Mouse (Mus musculus): Measurements from ENCODE around the gene Itpkb. TPM values are rescaled to one million over a fixed set of nuclear protein-coding genes. Genes with fewer than 3 reads are reported as not detected.
A peak's percentile ranks its signal among the peaks of the same experiment; 100 is the strongest.

Gene Itpkb
- polyA plus RNA-seq, 1 experiment from 2014 or later: 6.9 TPM

- ATAC-seq: no peak
- no peak overlapping the region for H3K27ac ChIP-seq
- H3K9me3 ChIP-seq: no peaks in the 10 kb centered on the region
- H3K36me3 ChIP-seq: no peaks in the 10 kb centered on the region
- 0 out of 2 replicates have a peak, but pooled peaks cover 4% of the 10 kb centered on the region for H3K4me1 ChIP-seq (replicated peaks)
- WGBS: 66% methylated on average over 3 of the region's 3 CpGs
- H3K9ac ChIP-seq: no peak overlapping the region
- no peak overlapping the region for H3K4me2 ChIP-seq (replicated peaks)
- no peaks in the 10 kb centered on the region for H3K27me3 ChIP-seq (replicated peaks)
- H3K4me3 ChIP-seq (replicated peaks): no peak overlapping the region
Observed at GRCm38 (mm10) chr1:180444411-180444810, 114.1 kb downstream of the Itpkb start.

GRCm38 (mm10) chr1:180449641-180450040 lies 119.4 kb downstream of the Itpkb start:
- H3K4me1 ChIP-seq (replicated peaks): 0 out of 2 replicates have a peak, but pooled peaks cover 4% of the 10 kb centered on the region
- no peak overlapping the region for H3K9ac ChIP-seq
- no peak overlapping the region for H3K27ac ChIP-seq
- H3K36me3 ChIP-seq: no peaks in the 10 kb centered on the region
- H3K4me3 ChIP-seq (replicated peaks): no peak overlapping the region
- H3K4me2 ChIP-seq (replicated peaks): no peak overlapping the region
- no peak for ATAC-seq
- H3K9me3 ChIP-seq: no peaks in the 10 kb centered on the region
- 55% methylated on average over 2 of the region's 2 CpGs for WGBS
- H3K27me3 ChIP-seq (replicated peaks): no peaks in the 10 kb centered on the region

GRCm38 (mm10) chr1:180458274-180458673 lies 128.0 kb downstream of the Itpkb start:
- 0 out of 2 replicates have a peak overlapping the region, but pooled peaks have one; percentile 32 for H3K27ac ChIP-seq
- no peaks in the 10 kb centered on the region for H3K27me3 ChIP-seq (replicated peaks)
- 0 out of 2 replicates have a peak, but pooled peaks cover 13% of the 10 kb centered on the region for H3K4me1 ChIP-seq (replicated peaks)
- 51% methylated on average over 6 of the region's 6 CpGs for WGBS
- no peaks in the 10 kb centered on the region for H3K36me3 ChIP-seq
- H3K4me3 ChIP-seq (replicated peaks): no peak overlapping the region
- no peak overlapping the region for H3K4me2 ChIP-seq (replicated peaks)
- H3K9ac ChIP-seq: no peak overlapping the region
- peak; percentile 36; the same call in 1 of the 2 replicates for ATAC-seq
- no peaks in the 10 kb centered on the region for H3K9me3 ChIP-seq

GRCm38 (mm10) chr1:180458680-180459079 lies 128.4 kb downstream of the Itpkb start:
- H3K36me3 ChIP-seq: no peaks in the 10 kb centered on the region
- no peaks in the 10 kb centered on the region for H3K27me3 ChIP-seq (replicated peaks)
- H3K9ac ChIP-seq: no peak overlapping the region
- 58% methylated on average over 3 of the region's 3 CpGs for WGBS
- no peaks in the 10 kb centered on the region for H3K9me3 ChIP-seq
- H3K4me1 ChIP-seq (replicated peaks): 0 out of 2 replicates have a peak, but pooled peaks cover 13% of the 10 kb centered on the region
- no peak overlapping the region for H3K4me2 ChIP-seq (replicated peaks)
- ATAC-seq: no peak
- H3K27ac ChIP-seq: no peak overlapping the region
- H3K4me3 ChIP-seq (replicated peaks): no peak overlapping the region

GRCm38 (mm10) chr1:180460721-180461120 lies 130.4 kb downstream of the Itpkb start:
- peak; percentile 63 for ATAC-seq

GRCm38 (mm10) chr1:180462396-180462795 lies 132.1 kb downstream of the Itpkb start:
- Histone ChIP-seq H3K27me3 (replicated peaks) (no peaks in the 10 kb centered on the region), H3K4me2 (replicated peaks) (no peak overlapping the region), H3K4me1 (replicated peaks) (0 out of 2 replicates have a peak, but pooled peaks cover 13% of the 10 kb centered on the region), H3K9me3 (no peaks in the 10 kb centered on the region), H3K4me3 (replicated peaks) (no peak overlapping the region), H3K27ac (no peak overlapping the region), H3K9ac (no peak overlapping the region), H3K36me3 (no peaks in the 10 kb centered on the region)
- 79% methylated on average over 5 of the region's 5 CpGs for WGBS
- ATAC-seq: no peak

More at GRCm38 (mm10) chr1:180460721-180461120, 130.4 kb downstream of the Itpkb start:
- Histone ChIP-seq H3K4me2 (replicated peaks) (no peak overlapping the region), H3K9me3 (no peaks in the 10 kb centered on the region), H3K27me3 (replicated peaks) (no peaks in the 10 kb centered on the region), H3K27ac (peak overlapping the region; percentile 44), H3K4me1 (replicated peaks) (0 out of 2 replicates have a peak, but pooled peaks cover 13% of the 10 kb centered on the region), H3K4me3 (replicated peaks) (no peak overlapping the region), H3K9ac (no peak overlapping the region), H3K36me3 (no peaks in the 10 kb centered on the region)
- WGBS: 26% methylated on average over 5 of the region's 5 CpGs

- no peak overlapping the region for H3K9ac ChIP-seq
- no peaks in the 10 kb centered on the region for H3K27me3 ChIP-seq (replicated peaks)
- H3K9me3 ChIP-seq: no peaks in the 10 kb centered on the region
- no peak overlapping the region for H3K4me2 ChIP-seq (replicated peaks)
- no peak overlapping the region for H3K27ac ChIP-seq
- no peak for ATAC-seq
- 0 out of 2 replicates have a peak, but pooled peaks cover 12% of the 10 kb centered on the region for H3K4me1 ChIP-seq (replicated peaks)
- H3K36me3 ChIP-seq: no peaks in the 10 kb centered on the region
- 91% methylated on average over 5 of the region's 5 CpGs for WGBS
- H3K4me3 ChIP-seq (replicated peaks): no peak overlapping the region
Observed at GRCm38 (mm10) chr1:180462983-180463475, 132.7 kb downstream of the Itpkb start.

GRCm38 (mm10) chr1:180464357-180464756 lies 134.1 kb downstream of the Itpkb start:
- no peak overlapping the region for H3K4me3 ChIP-seq (replicated peaks)
- no peaks in the 10 kb centered on the region for H3K36me3 ChIP-seq
- H3K4me1 ChIP-seq (replicated peaks): 0 out of 2 replicates have a peak, but pooled peaks cover 5% of the 10 kb centered on the region
- ATAC-seq: no peak
- no peak overlapping the region for H3K4me2 ChIP-seq (replicated peaks)
- H3K27me3 ChIP-seq (replicated peaks): no peaks in the 10 kb centered on the region
- WGBS: 86% methylated on average over 5 of the region's 5 CpGs
- H3K9ac ChIP-seq: no peak overlapping the region
- H3K27ac ChIP-seq: no peak overlapping the region
- H3K9me3 ChIP-seq: no peaks in the 10 kb centered on the region

- no peak overlapping the region for H3K4me3 ChIP-seq (replicated peaks)
- H3K4me2 ChIP-seq (replicated peaks): no peak overlapping the region
- no peak overlapping the region for H3K9ac ChIP-seq
- 0 out of 2 replicates have a peak, but pooled peaks cover 5% of the 10 kb centered on the region for H3K4me1 ChIP-seq (replicated peaks)
- H3K9me3 ChIP-seq: no peaks in the 10 kb centered on the region
- no peaks in the 10 kb centered on the region for H3K27me3 ChIP-seq (replicated peaks)
- no peak overlapping the region for H3K27ac ChIP-seq
- WGBS: 66% methylated on average over 5 of the region's 5 CpGs
- no peaks in the 10 kb centered on the region for H3K36me3 ChIP-seq
- ATAC-seq: no peak
Observed at GRCm38 (mm10) chr1:180465620-180466019, 135.3 kb downstream of the Itpkb start.

- Histone ChIP-seq H3K4me3 (replicated peaks) (no peak overlapping the region), H3K36me3 (no peaks in the 10 kb centered on the region), H3K4me1 (replicated peaks) (no peaks in the 10 kb centered on the region), H3K27me3 (replicated peaks) (no peaks in the 10 kb centered on the region), H3K4me2 (replicated peaks) (no peak overlapping the region), H3K9me3 (no peaks in the 10 kb centered on the region), H3K27ac (no peak overlapping the region), H3K9ac (no peak overlapping the region)
- 90% methylated on average over 4 of the region's 4 CpGs for WGBS
- no peak for ATAC-seq
Observed at GRCm38 (mm10) chr1:180468004-180468403, 137.7 kb downstream of the Itpkb start.

- Histone ChIP-seq H3K4me2 (replicated peaks) (no peak overlapping the region), H3K4me3 (replicated peaks) (no peak overlapping the region), H3K9me3 (no peaks in the 10 kb centered on the region), H3K4me1 (replicated peaks) (no peaks in the 10 kb centered on the region), H3K27ac (no peak overlapping the region), H3K27me3 (replicated peaks) (0 out of 2 replicates have a peak, but pooled peaks cover 3% of the 10 kb centered on the region), H3K9ac (no peak overlapping the region), H3K36me3 (no peaks in the 10 kb centered on the region)
- ATAC-seq: no peak
Observed at GRCm38 (mm10) chr1:180473566-180473965, 143.3 kb downstream of the Itpkb start.
